Mouse (Mus musculus) intestine, embryonic 14.5 days (tissue): ENCODE data around the gene St14. TPM values are rescaled to one million over a fixed set of nuclear protein-coding genes. Genes with fewer than 3 reads are reported as not detected.

ENCODE experiments used
- ATAC-seq: fragments of 200-750 bp; cut with Nextera tagmentation; replicated peaks from 2 replicates; pipeline ENCODE4 v1.8.0; 2017; ENCODE audit warnings: low read depth, moderate number of reproducible peaks, moderate TSS enrichment, moderate library complexity; ENCODE audit not compliant: low FRiP score, low TSS enrichment
- DNase-seq: peaks from one replicate; pipeline ENCODE4 v3.0.0-alpha.2; 2018; ENCODE audit warnings: low spot score
- H3K27ac ChIP-seq: fragments of 300-500 bp; sonication (generic); 2 replicates; pipeline ENCODE4 v1.5.1; 2014; ENCODE audit warnings: low read depth, mild to moderate bottlenecking, control low read depth
- H3K27me3 ChIP-seq: fragments of 300-500 bp; sonication (generic); replicated peaks from 2 replicates; pipeline ENCODE4 v1.6.1; 2014; ENCODE audit warnings: low read length, control low read depth; ENCODE audit not compliant: control insufficient read depth, insufficient read depth
- H3K36me3 ChIP-seq: fragments of 300-500 bp; sonication (generic); 2 replicates; pipeline ENCODE4 v1.6.1; 2014; ENCODE audit warnings: low read length, control low read depth; ENCODE audit not compliant: control insufficient read depth, insufficient read depth
- H3K4me1 ChIP-seq: fragments of 300-500 bp; sonication (generic); replicated peaks from 2 replicates; pipeline ENCODE4 v1.6.1; 2014; ENCODE audit warnings: low read length, control low read depth, mixed read lengths; ENCODE audit not compliant: control insufficient read depth, insufficient read depth
- H3K4me2 ChIP-seq: fragments of 300-500 bp; sonication (generic); 2 replicates; pipeline ENCODE4 v1.6.1; 2014; ENCODE audit warnings: low read length
- H3K4me3 ChIP-seq: fragments of 300-500 bp; sonication (generic); 2 replicates; pipeline ENCODE4 v1.5.1; 2014; ENCODE audit warnings: low read depth, low read length, control low read depth, mixed read lengths
- H3K9ac ChIP-seq: fragments of 300-500 bp; sonication (generic); 2 replicates; pipeline ENCODE4 v1.6.1; 2014; ENCODE audit warnings: mild to moderate bottlenecking, low read length
- H3K9me3 ChIP-seq: fragments of 300-500 bp; sonication (generic); 2 replicates; pipeline ENCODE4 v1.6.1; 2016; ENCODE audit warnings: low read length, control low read depth; ENCODE audit not compliant: control insufficient read depth
- WGBS: fragments of 180-500 bp; shearing (Covaris S2); extraction: QIAGEN DNeasy Blood & Tissue Kit; methylation state at CpG from one replicate; pipeline ENCODE4 v1.1.7; 2014; 5-methylcytosine and 5-hydroxymethylcytosine counted together
- polyA plus RNA-seq: library from polyadenylated mRNA; unstranded; fragments of >200 nt; fragmentation: Nextera tagmentation; extraction: Ambion mirVana; gene quantifications from 2 replicates; pipeline ENCODE4 v1.2.1, GENCODE M21; 2014

Gene St14
- polyA plus RNA-seq, 1 experiment from 2014 or later = 60.8 TPM

GRCm38 (mm10) chr9:31130357-31131204, 1.1 kb downstream of the St14 start:
- 0 out of 2 replicates have a peak, but pooled peaks have one; percentile 22 for ATAC-seq
- Histone ChIP-seq H3K27me3 (peaks cover 56% of the 10 kb centered on the region), H3K36me3 (no peaks in the 10 kb centered on the region), H3K9me3 (no peaks in the 10 kb centered on the region), H3K9ac (peak overlapping the region; percentile 66), H3K4me1 (0 out of 2 replicates have a peak, but pooled peaks cover 6% of the 10 kb centered on the region), H3K4me2 (peak overlapping the region; percentile 86), H3K27ac (no peak overlapping the region), H3K4me3 (peak overlapping the region; percentile 52)
- WGBS = 9% methylated on average over 26 of the region's 26 CpGs
- peak; percentile 70 for DNase-seq

- H3K4me3 ChIP-seq = peak overlapping the region; percentile 52
- ATAC-seq = no peak
- 0 out of 2 replicates have a peak, but pooled peaks cover 6% of the 10 kb centered on the region for H3K4me1 ChIP-seq
- 47% methylated on average over 8 of the region's 8 CpGs for WGBS
- DNase-seq = no peak
- no peak overlapping the region; the same call in 1 of the 2 replicates for H3K9ac ChIP-seq
- H3K27me3 ChIP-seq = peaks cover 56% of the 10 kb centered on the region
- H3K27ac ChIP-seq = no peak overlapping the region
- no peaks in the 10 kb centered on the region for H3K9me3 ChIP-seq
- no peaks in the 10 kb centered on the region for H3K36me3 ChIP-seq
- peak overlapping the region; percentile 86 for H3K4me2 ChIP-seq
These were observed 1.7 kb downstream of the St14 start for GRCm38 (mm10) chr9:31129956-31130355.

GRCm38 (mm10) chr9:31127876-31128465, 3.7 kb downstream of the St14 start:
- Histone ChIP-seq H3K27me3 (peaks cover 44% of the 10 kb centered on the region), H3K4me3 (no peak overlapping the region), H3K4me2 (no peak overlapping the region), H3K36me3 (no peaks in the 10 kb centered on the region), H3K4me1 (0 out of 2 replicates have a peak, but pooled peaks cover 6% of the 10 kb centered on the region), H3K9ac (no peak overlapping the region), H3K9me3 (no peaks in the 10 kb centered on the region), H3K27ac (no peak overlapping the region)
- no peak for DNase-seq
- 72% methylated on average over 12 of the region's 12 CpGs for WGBS
- ATAC-seq = no peak

GRCm38 (mm10) chr9:31126079-31126478, 5.6 kb downstream of the St14 start:
- H3K9ac ChIP-seq = no peak overlapping the region
- H3K4me3 ChIP-seq = no peak overlapping the region
- no peaks in the 10 kb centered on the region for H3K36me3 ChIP-seq
- H3K9me3 ChIP-seq = no peaks in the 10 kb centered on the region
- peaks cover 25% of the 10 kb centered on the region for H3K27me3 ChIP-seq
- ATAC-seq (no peak), DNase-seq (no peak)
- no peak overlapping the region for H3K4me2 ChIP-seq
- H3K4me1 ChIP-seq = no peaks in the 10 kb centered on the region
- no peak overlapping the region for H3K27ac ChIP-seq
- 84% methylated on average over 7 of the region's 7 CpGs for WGBS

- DNase-seq (no peak), ATAC-seq (no peak)
- peaks cover 6% of the 10 kb centered on the region; the same call in 1 of the 2 replicates for H3K4me1 ChIP-seq
- 64% methylated on average over 13 of the region's 13 CpGs for WGBS
- H3K9me3 ChIP-seq = no peaks in the 10 kb centered on the region
- H3K4me2 ChIP-seq = no peak overlapping the region
- H3K4me3 ChIP-seq = no peak overlapping the region
- no peaks in the 10 kb centered on the region for H3K36me3 ChIP-seq
- no peaks in the 10 kb centered on the region for H3K27me3 ChIP-seq
- H3K9ac ChIP-seq = no peak overlapping the region
- H3K27ac ChIP-seq = no peak overlapping the region
These were observed 9.1 kb downstream of the St14 start for GRCm38 (mm10) chr9:31122464-31123030.

- Histone ChIP-seq H3K4me2 (no peak overlapping the region), H3K27ac (no peak overlapping the region), H3K9ac (no peak overlapping the region), H3K36me3 (no peaks in the 10 kb centered on the region), H3K4me3 (no peak overlapping the region), H3K4me1 (peaks cover 6% of the 10 kb centered on the region; the same call in 1 of the 2 replicates), H3K27me3 (no peaks in the 10 kb centered on the region), H3K9me3 (no peaks in the 10 kb centered on the region)
- ATAC-seq (no peak), DNase-seq (no peak)
- 40% methylated on average over 4 of the region's 4 CpGs for WGBS
These were observed 11.1 kb downstream of the St14 start for GRCm38 (mm10) chr9:31120533-31120915.

GRCm38 (mm10) chr9:31119882-31120532, 11.6 kb downstream of the St14 start:
- H3K4me2 ChIP-seq = no peak overlapping the region
- DNase-seq (no peak), ATAC-seq (no peak)
- H3K4me3 ChIP-seq = no peak overlapping the region
- no peak overlapping the region for H3K27ac ChIP-seq
- 37% methylated on average over 11 of the region's 11 CpGs for WGBS
- H3K27me3 ChIP-seq = no peaks in the 10 kb centered on the region
- H3K9ac ChIP-seq = no peak overlapping the region
- H3K9me3 ChIP-seq = no peaks in the 10 kb centered on the region
- no peaks in the 10 kb centered on the region for H3K36me3 ChIP-seq
- peaks cover 6% of the 10 kb centered on the region; the same call in 1 of the 2 replicates for H3K4me1 ChIP-seq

- Histone ChIP-seq H3K9me3 (no peaks in the 10 kb centered on the region), H3K4me1 (peaks cover 6% of the 10 kb centered on the region; the same call in 1 of the 2 replicates), H3K4me3 (no peak overlapping the region), H3K27me3 (no peaks in the 10 kb centered on the region), H3K9ac (no peak overlapping the region), H3K36me3 (no peaks in the 10 kb centered on the region), H3K27ac (no peak overlapping the region), H3K4me2 (no peak overlapping the region)
- ATAC-seq (no peak), DNase-seq (no peak)
- 65% methylated on average over 5 of the region's 5 CpGs for WGBS
These were observed 12.2 kb downstream of the St14 start for GRCm38 (mm10) chr9:31119405-31119804.
